Mouse (Mus musculus): ENCODE measurements around the gene Agpat3. TPM values are rescaled to one million over a fixed set of nuclear protein-coding genes. Genes with fewer than 3 reads are reported as not detected.
A peak's percentile ranks its signal among the peaks of the same experiment; 100 is the strongest.

Agpat3 gene
- polyA plus RNA-seq, 1 experiment from 2014 or later, result 84.9 TPM

DNA sequence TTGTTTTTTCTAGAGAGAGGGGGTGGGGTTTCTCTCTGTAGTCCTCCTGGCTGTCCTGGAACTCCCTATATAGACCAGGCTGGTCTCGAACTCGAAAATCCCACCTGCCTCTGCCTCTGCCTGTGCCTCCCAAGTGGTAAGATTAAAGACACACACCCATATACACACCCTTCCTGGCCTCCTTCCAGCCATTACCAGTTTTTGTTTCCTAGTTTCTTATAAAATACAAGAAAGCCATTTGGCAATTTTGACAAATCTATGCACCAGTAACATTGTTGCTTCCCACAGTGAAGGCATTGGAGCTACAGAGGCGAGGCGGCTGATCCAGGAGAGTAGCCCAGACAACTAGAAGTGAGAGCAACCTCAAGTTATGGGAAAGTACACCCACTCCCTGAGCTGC is 6.0 kb upstream of the Agpat3 start:
- WGBS, result 85% methylated on average over 4 of the region's 4 CpGs
- no peak for ATAC-seq (replicated peaks; ENCODE audit: low FRiP score)
- no peak overlapping the region for H3K4me2 ChIP-seq
- H3K9ac ChIP-seq, result no peak overlapping the region
- H3K36me3 ChIP-seq, result no peaks in the 10 kb centered on the region
- H3K4me3 ChIP-seq (replicated peaks), result no peak overlapping the region
- no peaks in the 10 kb centered on the region for H3K27me3 ChIP-seq
- H3K4me1 ChIP-seq, result peaks cover 21% of the 10 kb centered on the region
- H3K9me3 ChIP-seq (replicated peaks), result no peaks in the 10 kb centered on the region
- H3K27ac ChIP-seq, result no peak overlapping the region

DNA sequence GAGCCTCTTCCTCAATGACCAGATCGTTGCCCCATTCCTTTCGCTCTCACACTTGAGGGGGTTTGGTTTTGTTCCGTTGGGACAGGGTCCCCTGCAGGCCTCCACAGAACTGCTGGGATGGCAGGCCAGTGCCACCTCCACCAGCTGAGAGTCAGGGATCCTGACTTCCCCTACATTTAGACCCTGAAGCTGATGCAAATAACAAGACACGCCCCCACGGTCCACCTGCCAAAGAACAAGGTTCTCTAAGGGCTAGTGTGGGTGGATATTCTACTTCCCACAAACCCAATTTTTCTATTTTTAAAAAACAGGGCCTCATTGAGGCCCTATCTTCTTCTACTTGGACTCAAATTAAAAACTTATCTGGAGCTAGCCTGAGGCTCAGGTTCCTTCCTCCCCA is 5.5 kb upstream of the Agpat3 start:
- no peaks in the 10 kb centered on the region for H3K27me3 ChIP-seq
- WGBS, result 78% methylated on average over 5 of the region's 5 CpGs
- no peak overlapping the region for H3K27ac ChIP-seq
- ATAC-seq (replicated peaks; ENCODE audit: low FRiP score), result no peak
- H3K4me2 ChIP-seq, result no peak overlapping the region
- no peak overlapping the region for H3K4me3 ChIP-seq (replicated peaks)
- no peaks in the 10 kb centered on the region for H3K36me3 ChIP-seq
- no peaks in the 10 kb centered on the region for H3K9me3 ChIP-seq (replicated peaks)
- H3K9ac ChIP-seq, result no peak overlapping the region
- peaks cover 26% of the 10 kb centered on the region for H3K4me1 ChIP-seq

DNA sequence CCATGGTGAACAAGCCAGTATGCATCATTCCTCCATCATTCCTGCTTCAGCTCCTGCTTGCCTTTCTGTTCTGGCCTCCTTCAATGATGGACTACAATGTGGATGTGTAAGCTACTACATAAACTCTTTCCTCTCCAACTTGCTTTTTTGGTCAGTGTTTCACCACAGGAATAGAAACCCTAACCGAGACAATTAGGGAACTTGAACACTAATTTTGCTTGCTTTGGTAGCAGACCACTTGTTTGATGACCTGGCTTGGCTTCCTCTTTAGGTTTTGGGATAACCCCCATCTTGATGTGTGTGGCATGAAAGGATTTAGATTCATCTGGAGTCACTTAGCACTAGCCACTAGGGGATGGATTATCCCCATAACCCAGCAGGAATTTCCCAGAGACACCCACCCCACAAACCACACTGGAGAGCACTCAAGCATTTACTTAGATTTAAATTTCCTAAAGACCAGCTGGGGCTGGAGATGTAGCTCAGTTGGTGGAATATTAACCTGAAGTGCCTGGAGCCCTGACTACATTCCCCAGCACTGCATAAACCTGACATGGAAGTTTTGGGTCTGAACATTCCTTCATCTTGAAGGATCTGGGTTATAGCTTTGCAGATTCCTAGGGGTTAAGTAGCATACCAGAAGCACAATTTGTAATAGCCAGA is 3.8 kb upstream of the Agpat3 start:
- WGBS, result 59% methylated on average over 1 of the region's 1 CpGs
- Histone ChIP-seq H3K9me3 (replicated peaks) (no peaks in the 10 kb centered on the region), H3K27ac (peak overlapping the region; percentile 69), H3K4me3 (replicated peaks) (no peak overlapping the region), H3K4me1 (peaks cover 35% of the 10 kb centered on the region), H3K27me3 (no peaks in the 10 kb centered on the region), H3K36me3 (no peaks in the 10 kb centered on the region), H3K9ac (no peak overlapping the region), H3K4me2 (no peak overlapping the region)
- ATAC-seq (replicated peaks; ENCODE audit: low FRiP score), result peak; percentile 63

DNA sequence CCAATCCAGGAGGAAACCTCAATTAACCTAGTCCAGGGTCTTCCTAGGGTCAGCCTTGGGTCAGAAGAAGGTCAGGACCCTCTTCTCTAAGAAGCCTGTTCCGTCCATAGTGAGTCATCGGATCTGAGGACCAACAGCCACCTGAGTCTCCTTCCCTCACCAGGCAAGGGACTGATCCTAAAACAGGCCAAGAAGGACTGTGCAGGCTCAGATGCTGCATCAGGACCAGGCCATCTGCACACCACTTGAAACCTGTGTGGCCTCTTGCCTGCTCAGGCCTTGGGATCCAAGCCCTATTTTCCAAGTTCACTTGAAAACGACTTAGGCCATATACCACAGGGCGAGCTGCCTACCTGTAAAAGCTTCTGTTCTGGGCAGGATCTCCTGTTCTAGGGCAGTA is 907 bp upstream of the Agpat3 start:
- no peaks in the 10 kb centered on the region for H3K9me3 ChIP-seq (replicated peaks)
- peak overlapping the region; percentile 85 for H3K4me2 ChIP-seq
- peak overlapping the region; percentile 96; the same call in 1 of the 2 replicates for H3K4me3 ChIP-seq (replicated peaks)
- ATAC-seq (replicated peaks; ENCODE audit: low FRiP score), result no peak
- 48% methylated on average over 4 of the region's 4 CpGs for WGBS
- H3K27me3 ChIP-seq, result no peaks in the 10 kb centered on the region
- no peaks in the 10 kb centered on the region for H3K36me3 ChIP-seq
- peak overlapping the region; percentile 99 for H3K9ac ChIP-seq
- H3K27ac ChIP-seq, result peak overlapping the region; percentile 90
- peaks cover 60% of the 10 kb centered on the region for H3K4me1 ChIP-seq

DNA sequence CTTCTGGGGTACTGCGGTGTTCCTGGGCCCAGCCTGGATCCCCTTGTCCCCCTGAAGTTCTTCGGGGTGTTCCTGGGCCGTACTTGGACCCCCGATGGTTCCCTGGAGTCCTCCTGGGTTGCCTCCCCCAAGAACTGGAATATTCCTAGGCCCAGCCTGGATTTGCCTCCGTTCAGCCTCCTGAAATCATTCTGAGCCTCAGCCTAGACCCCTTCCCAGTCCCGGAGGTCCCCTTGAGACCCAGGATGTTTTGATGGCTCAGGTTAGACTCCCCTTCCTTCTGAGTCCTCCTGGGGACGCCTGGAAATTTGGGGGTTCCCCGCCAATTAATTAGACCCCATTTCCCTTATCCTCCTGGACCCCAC is 359 bp upstream of the Agpat3 start:
- Histone ChIP-seq H3K9ac (peak overlapping the region; percentile 99), H3K9me3 (replicated peaks) (no peaks in the 10 kb centered on the region), H3K27ac (peak overlapping the region; percentile 90), H3K4me2 (peak overlapping the region; percentile 85), H3K4me1 (peaks cover 63% of the 10 kb centered on the region), H3K4me3 (replicated peaks) (peak overlapping the region; percentile 96), H3K27me3 (no peaks in the 10 kb centered on the region), H3K36me3 (no peaks in the 10 kb centered on the region)
- 11% methylated on average over 8 of the region's 8 CpGs for WGBS
- 0 out of 2 replicates have a peak, but pooled peaks have one; percentile 1 for ATAC-seq (replicated peaks; ENCODE audit: low FRiP score)

DNA sequence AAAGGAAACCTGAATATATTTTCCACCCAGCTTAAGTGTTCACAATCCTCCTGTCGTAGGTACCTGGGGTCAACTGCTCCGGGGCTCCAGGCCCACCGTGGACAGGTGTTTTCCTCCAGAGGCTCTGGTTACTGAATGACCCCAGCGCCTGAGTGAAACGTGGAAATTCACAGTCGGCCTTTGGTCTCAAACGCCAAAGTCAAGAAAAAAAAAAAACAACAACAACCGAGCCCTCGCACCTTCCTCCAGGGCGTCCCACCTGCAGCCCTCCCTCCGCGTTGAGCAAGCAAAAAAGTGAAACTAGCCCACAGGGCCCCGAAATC is 764 bp downstream of the Agpat3 start:
- WGBS, result under 1% methylated on average over 13 of the region's 13 CpGs
- Histone ChIP-seq H3K4me2 (peak overlapping the region; percentile 85), H3K9me3 (replicated peaks) (no peaks in the 10 kb centered on the region), H3K9ac (peak overlapping the region; percentile 99), H3K4me3 (replicated peaks) (peak overlapping the region; percentile 96), H3K36me3 (no peaks in the 10 kb centered on the region), H3K27ac (peak overlapping the region; percentile 90), H3K27me3 (no peaks in the 10 kb centered on the region), H3K4me1 (peaks cover 69% of the 10 kb centered on the region)
- no peak for ATAC-seq (replicated peaks; ENCODE audit: low FRiP score)

DNA sequence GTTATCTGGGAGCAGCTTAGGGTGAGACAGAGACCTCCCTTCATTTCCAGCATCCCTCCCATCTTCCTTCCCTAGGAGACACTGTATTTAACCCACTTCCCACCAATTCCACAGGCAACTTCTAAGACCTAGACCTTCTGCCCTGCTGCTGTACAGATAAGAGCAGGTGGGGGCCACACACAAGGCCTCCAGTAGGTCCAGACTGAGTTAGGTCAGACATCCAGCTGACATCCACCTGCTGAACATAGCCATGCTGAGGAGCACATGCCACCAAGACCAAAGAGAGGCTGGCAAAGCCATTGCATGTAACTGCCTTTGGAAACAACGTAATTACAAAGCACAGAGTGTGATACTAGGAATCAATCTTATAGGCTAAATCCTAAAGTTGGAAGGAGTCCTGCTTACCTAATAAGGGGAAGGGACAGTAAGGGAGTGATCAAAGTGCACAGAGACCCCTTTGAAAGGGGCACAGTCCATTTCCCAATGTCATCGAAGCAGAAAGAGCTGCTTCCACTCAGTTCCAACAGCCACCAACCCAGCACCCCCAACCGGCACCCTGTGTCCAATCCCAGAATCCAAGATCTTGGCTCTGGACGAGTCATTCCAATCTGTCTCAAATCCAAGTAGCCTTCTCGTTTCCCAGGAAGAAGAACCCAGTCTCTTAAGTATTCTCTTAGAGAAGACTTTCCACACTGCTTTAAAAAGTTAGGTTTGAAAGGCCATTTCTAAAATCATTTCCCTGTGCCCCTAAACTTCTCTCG is 1.3 kb downstream of the Agpat3 start:
- no peaks in the 10 kb centered on the region for H3K9me3 ChIP-seq (replicated peaks)
- peak overlapping the region; percentile 85 for H3K4me2 ChIP-seq
- H3K4me1 ChIP-seq, result peaks cover 73% of the 10 kb centered on the region
- no peaks in the 10 kb centered on the region for H3K27me3 ChIP-seq
- peak overlapping the region; percentile 99 for H3K9ac ChIP-seq
- peak overlapping the region; percentile 96 for H3K4me3 ChIP-seq (replicated peaks)
- no peaks in the 10 kb centered on the region for H3K36me3 ChIP-seq
- peak overlapping the region; percentile 90 for H3K27ac ChIP-seq
- ATAC-seq (replicated peaks; ENCODE audit: low FRiP score), result no peak
- WGBS, result 22% methylated on average over 6 of the region's 6 CpGs

DNA sequence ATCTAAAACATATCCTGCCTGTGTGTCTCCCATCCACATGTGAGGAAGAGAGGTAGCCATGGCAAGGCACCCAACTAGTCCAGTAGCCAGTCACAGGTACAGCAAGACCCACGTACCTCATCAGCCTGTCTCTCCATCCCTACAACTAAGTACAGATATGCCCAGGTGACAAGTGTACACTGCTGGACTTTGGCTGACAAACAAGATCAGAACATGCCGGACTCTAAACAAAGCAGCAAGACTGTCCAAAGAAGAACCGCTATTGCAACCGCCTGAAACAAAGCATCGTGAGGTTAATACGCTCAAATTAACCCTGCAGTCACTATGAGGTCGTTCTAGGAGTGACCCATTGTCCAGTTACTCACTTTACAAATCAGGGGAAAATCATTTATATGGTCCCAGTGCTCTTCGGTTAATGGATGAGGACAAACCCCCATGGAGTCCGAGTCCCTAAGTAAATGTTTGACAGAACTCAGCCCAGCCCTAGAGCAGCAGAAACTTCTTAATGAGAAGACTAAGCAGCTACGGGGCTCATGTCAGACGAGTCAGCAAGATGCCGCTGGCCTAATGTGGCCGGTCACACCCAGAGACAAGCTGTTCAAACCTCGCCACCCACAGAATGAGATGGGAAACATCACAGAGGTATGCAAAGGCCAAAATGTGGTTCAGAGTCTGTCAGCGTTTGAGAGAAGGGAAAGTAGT is 2.7 kb downstream of the Agpat3 start:
- no peaks in the 10 kb centered on the region for H3K36me3 ChIP-seq
- no peaks in the 10 kb centered on the region for H3K9me3 ChIP-seq (replicated peaks)
- H3K27me3 ChIP-seq, result no peaks in the 10 kb centered on the region
- H3K9ac ChIP-seq, result peak overlapping the region; percentile 99; the same call in 1 of the 2 replicates
- peak overlapping the region; percentile 90 for H3K27ac ChIP-seq
- H3K4me1 ChIP-seq, result peaks cover 76% of the 10 kb centered on the region
- peak overlapping the region; percentile 96 for H3K4me3 ChIP-seq (replicated peaks)
- 57% methylated on average over 15 of the region's 15 CpGs for WGBS
- H3K4me2 ChIP-seq, result peak overlapping the region; percentile 85
- ATAC-seq (replicated peaks; ENCODE audit: low FRiP score), result 0 out of 2 replicates have a peak, but pooled peaks have one; percentile 9

DNA sequence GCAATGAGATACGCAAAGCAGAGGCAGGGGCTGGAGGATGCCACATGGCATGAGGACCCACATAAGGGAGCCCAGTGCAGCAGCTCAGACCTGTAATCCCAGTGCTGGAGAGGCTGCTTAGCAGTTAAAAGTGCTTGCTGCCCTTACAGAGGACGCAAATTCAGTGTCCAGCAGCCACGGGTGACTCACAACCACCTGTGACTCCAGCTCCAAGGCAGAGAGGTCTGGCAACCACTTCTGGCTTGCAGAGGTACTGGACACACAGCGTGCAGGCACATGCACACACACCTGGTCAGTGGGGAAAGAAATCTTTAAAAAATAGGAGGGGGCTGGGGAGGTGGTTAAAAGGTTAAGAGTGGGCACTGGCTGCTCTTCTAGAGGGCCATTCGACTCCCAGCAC is 4.1 kb downstream of the Agpat3 start:
- 83% methylated on average over 5 of the region's 5 CpGs for WGBS
- H3K4me2 ChIP-seq, result no peak overlapping the region
- ATAC-seq (replicated peaks; ENCODE audit: low FRiP score), result no peak

DNA sequence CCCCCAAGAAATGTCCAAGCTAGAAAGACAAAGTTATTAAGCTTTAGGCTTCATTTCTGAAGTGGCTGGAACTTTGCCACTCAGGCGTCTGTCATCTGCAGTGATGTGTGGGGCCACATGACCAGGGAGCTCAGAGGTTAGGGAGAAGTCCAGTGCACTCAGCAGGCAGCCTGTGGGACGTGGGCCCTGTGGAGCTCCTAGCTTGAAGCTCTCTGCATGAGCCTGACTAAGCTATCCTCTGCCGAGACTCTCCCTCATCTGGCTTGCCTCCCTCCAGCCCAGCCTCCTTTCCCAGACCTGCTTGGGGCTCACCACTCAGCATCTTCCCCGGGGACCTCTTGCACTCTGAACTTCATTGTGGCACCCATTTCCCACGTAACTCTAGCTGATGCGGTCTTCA is 4.8 kb downstream of the Agpat3 start:
- 0 out of 2 replicates have a peak, but pooled peaks have one; percentile 22 for ATAC-seq (replicated peaks; ENCODE audit: low FRiP score)
- Histone ChIP-seq H3K9ac (no peak overlapping the region), H3K4me1 (peaks cover 58% of the 10 kb centered on the region), H3K4me3 (replicated peaks) (no peak overlapping the region), H3K27ac (peak overlapping the region; percentile 9; the same call in 1 of the 2 replicates), H3K9me3 (replicated peaks) (no peaks in the 10 kb centered on the region), H3K36me3 (peaks cover 10% of the 10 kb centered on the region), H3K27me3 (no peaks in the 10 kb centered on the region), H3K4me2 (no peak overlapping the region)
- WGBS, result 66% methylated on average over 6 of the region's 6 CpGs

More for the DNA sequence above, 4.1 kb downstream of the Agpat3 start:
- Histone ChIP-seq H3K9ac (no peak overlapping the region), H3K9me3 (replicated peaks) (no peaks in the 10 kb centered on the region), H3K27ac (0 out of 2 replicates have a peak overlapping the region, but pooled peaks have one; percentile 9), H3K27me3 (no peaks in the 10 kb centered on the region), H3K4me1 (peaks cover 66% of the 10 kb centered on the region), H3K4me3 (replicated peaks) (no peak overlapping the region), H3K36me3 (0 out of 2 replicates have a peak, but pooled peaks cover 4% of the 10 kb centered on the region)

DNA sequence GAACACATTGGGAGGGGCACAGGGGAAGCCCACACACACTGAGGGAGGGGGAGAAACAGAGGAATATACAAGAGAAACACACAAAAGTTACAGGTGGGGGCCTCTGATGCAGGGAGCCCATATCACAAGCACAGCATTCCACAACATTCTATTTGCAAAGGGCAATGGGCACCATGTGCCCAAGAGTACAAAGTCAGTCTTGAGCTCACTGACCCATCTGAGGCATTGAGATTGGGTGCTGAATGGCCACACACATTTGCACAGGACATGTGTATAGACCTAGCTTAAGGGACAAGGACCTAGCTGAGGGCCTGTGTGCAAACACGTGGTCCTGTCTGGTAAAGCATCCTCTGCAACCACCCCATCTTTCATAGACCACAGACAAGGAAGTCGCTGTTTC is 6.8 kb downstream of the Agpat3 start:
- H3K4me3 ChIP-seq (replicated peaks), result no peak overlapping the region
- no peak overlapping the region for H3K9ac ChIP-seq
- H3K9me3 ChIP-seq (replicated peaks), result no peaks in the 10 kb centered on the region
- no peak overlapping the region for H3K4me2 ChIP-seq
- H3K4me1 ChIP-seq, result peaks cover 46% of the 10 kb centered on the region
- 92% methylated on average over 2 of the region's 2 CpGs for WGBS
- peaks cover 10% of the 10 kb centered on the region for H3K36me3 ChIP-seq
- ATAC-seq (replicated peaks; ENCODE audit: low FRiP score), result no peak
- H3K27me3 ChIP-seq, result no peaks in the 10 kb centered on the region
- no peak overlapping the region for H3K27ac ChIP-seq

DNA sequence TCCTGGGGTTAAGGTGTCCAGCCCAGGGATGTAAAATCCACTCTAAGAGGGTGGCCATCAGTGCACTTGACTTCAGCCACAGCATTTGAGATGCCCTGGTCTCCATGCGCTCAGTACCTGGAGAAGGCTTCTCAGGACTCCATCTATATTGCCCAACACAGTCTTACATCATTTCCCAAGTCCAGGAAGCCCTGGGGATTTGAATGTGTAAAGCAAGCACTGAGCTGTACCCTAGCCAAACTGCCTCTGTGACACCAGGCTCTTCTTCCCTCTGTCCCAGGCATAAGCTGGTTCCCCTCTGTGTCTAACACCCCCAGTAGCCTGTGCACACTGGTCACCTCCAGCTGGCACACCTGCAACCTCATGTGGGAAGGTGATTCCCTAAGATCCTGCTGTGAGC is 10.2 kb downstream of the Agpat3 start:
- Histone ChIP-seq H3K4me3 (replicated peaks) (no peak overlapping the region), H3K4me2 (no peak overlapping the region), H3K27me3 (no peaks in the 10 kb centered on the region), H3K4me1 (peaks cover 24% of the 10 kb centered on the region), H3K9me3 (replicated peaks) (no peaks in the 10 kb centered on the region), H3K27ac (no peak overlapping the region), H3K9ac (no peak overlapping the region), H3K36me3 (peaks cover 30% of the 10 kb centered on the region)
- WGBS, result 100% methylated on average over 1 of the region's 1 CpGs
- ATAC-seq (replicated peaks; ENCODE audit: low FRiP score), result no peak
